Mouse (Mus musculus) natural killer cell, adult 2 months (primary cell): Measurements from ENCODE around the gene Ankrd33.

ENCODE experiments used
- DNase-seq, 2 experiments: peaks; one replicate each; pipeline ENCODE4 v3.0.0; 2022; ENCODE audit warnings: low spot score in 2 of 2

Ankrd33 gene

GRCm38 (mm10) chr15:101122290-101122589 is 6.7 kb downstream of the Ankrd33 start:
- no peak for DNase-seq

- no peak for DNase-seq
Measured at GRCm38 (mm10) chr15:101123202-101123601, 7.6 kb downstream of the Ankrd33 start.

GRCm38 (mm10) chr15:101125561-101125960 is 10.0 kb downstream of the Ankrd33 start:
- no peak for DNase-seq

GRCm38 (mm10) chr15:101126876-101127544 is 11.5 kb downstream of the Ankrd33 start:
- DNase-seq: no peak

- DNase-seq: no peak
Measured at GRCm38 (mm10) chr15:101128181-101129089, 12.9 kb downstream of the Ankrd33 start, which contains the start of gene Acvrl1. Gene Acvrl1, plus strand, starts transcription at chr15:101128522.

GRCm38 (mm10) chr15:101129412-101129811 is 13.9 kb downstream of the Ankrd33 start:
- no peak for DNase-seq

GRCm38 (mm10) chr15:101131498-101131897 is 15.9 kb downstream of the Ankrd33 start:
- DNase-seq: no peak

GRCm38 (mm10) chr15:101132041-101132440 is 16.5 kb downstream of the Ankrd33 start:
- no peak for DNase-seq

- DNase-seq: no peak
Measured at GRCm38 (mm10) chr15:101132761-101133160, 17.2 kb downstream of the Ankrd33 start.

GRCm38 (mm10) chr15:101133993-101134704 is 18.6 kb downstream of the Ankrd33 start:
- no peak for DNase-seq

GRCm38 (mm10) chr15:101135405-101135804 is 19.9 kb downstream of the Ankrd33 start:
- no peak for DNase-seq

GRCm38 (mm10) chr15:101137455-101137854 is 21.9 kb downstream of the Ankrd33 start:
- DNase-seq: no peak

GRCm38 (mm10) chr15:101138675-101139074 is 23.1 kb downstream of the Ankrd33 start:
- DNase-seq: no peak

GRCm38 (mm10) chr15:101139885-101140284 is 24.3 kb downstream of the Ankrd33 start:
- DNase-seq: no peak

- DNase-seq: no peak
Measured at GRCm38 (mm10) chr15:101140587-101140986, 25.0 kb downstream of the Ankrd33 start.

- DNase-seq: no peak
Measured at GRCm38 (mm10) chr15:101141061-101141541, 25.5 kb downstream of the Ankrd33 start.

GRCm38 (mm10) chr15:101142672-101143071 is 27.1 kb downstream of the Ankrd33 start:
- DNase-seq: no peak

- no peak for DNase-seq
Measured at GRCm38 (mm10) chr15:101143494-101143893, 27.9 kb downstream of the Ankrd33 start.

GRCm38 (mm10) chr15:101144176-101144575 is 28.6 kb downstream of the Ankrd33 start:
- no peak for DNase-seq

- DNase-seq: no peak
Measured at GRCm38 (mm10) chr15:101144779-101145178, 29.2 kb downstream of the Ankrd33 start.

- peak; percentile 71 to 86 for DNase-seq
Measured at GRCm38 (mm10) chr15:101145424-101146099, 30.0 kb downstream of the Ankrd33 start.
